Mouse (Mus musculus) thymus, adult 2 months (tissue): ENCODE results near the gene Gm28778. TPM values are rescaled to one million over a fixed set of nuclear protein-coding genes. Genes with fewer than 3 reads are reported as not detected.
"Not testable (repeated sequence)": the region's sequence is repeated elsewhere in the genome, so short reads cannot be mapped to it uniquely, and the experiment has no call there.

Experiments
- DNase-seq: peaks from one replicate; pipeline ENCODE4 v3.0.0; 2021
- H3K27ac ChIP-seq: fragments of 200-500 bp; 2 replicates; pipeline ENCODE4 v1.5.1; 2012; ENCODE audit warnings: low read length, control low read depth; ENCODE audit not compliant: control insufficient read depth, insufficient read depth
- H3K27me3 ChIP-seq: fragments of 200-500 bp; 2 replicates; pipeline ENCODE4 v1.6.1; 2012; ENCODE audit warnings: mild to moderate bottlenecking, low read length, moderate library complexity, mixed read lengths; ENCODE audit not compliant: control insufficient read depth, insufficient read depth
- H3K36me3 ChIP-seq: fragments of 200-500 bp; 2 replicates; pipeline ENCODE4 v1.6.1; 2012; ENCODE audit warnings: mild to moderate bottlenecking, low read length, moderate library complexity; ENCODE audit not compliant: control insufficient read depth, insufficient read depth
- H3K4me1 ChIP-seq: fragments of 200-500 bp; replicated peaks from 2 replicates; pipeline ENCODE4 v1.6.1; 2012; ENCODE audit warnings: low read length; ENCODE audit not compliant: control insufficient read depth, insufficient read depth
- H3K4me3 ChIP-seq: fragments of 200-500 bp; 2 replicates; pipeline ENCODE4 v1.5.1; 2012; ENCODE audit warnings: mild to moderate bottlenecking, low read length, control low read depth, moderate library complexity; ENCODE audit not compliant: control insufficient read depth, insufficient read depth
- CTCF ChIP-seq: fragments of 200-500 bp; IDR thresholded peaks from 2 replicates; pipeline ENCODE4 v1.5.1; 2012; ENCODE audit warnings: mild to moderate bottlenecking, control low read depth, low read length, moderate library complexity, borderline replicate concordance; ENCODE audit not compliant: control insufficient read depth, poor library complexity, insufficient read depth; ENCODE audit errors: extremely low read depth
- POLR2A ChIP-seq: fragments of 200-500 bp; IDR thresholded peaks from 2 replicates; pipeline ENCODE4 v1.6.1; 2012; ENCODE audit warnings: mild to moderate bottlenecking, low read length, control low read depth, moderate library complexity; ENCODE audit not compliant: control insufficient read depth, poor library complexity, insufficient read depth; ENCODE audit errors: extremely low read depth
- WGBS: fragments of 180-500 bp; shearing (Covaris S2); methylation state at CpG from one replicate; pipeline ENCODE4 v1.1.7; 2018; 5-methylcytosine and 5-hydroxymethylcytosine counted together
- polyA plus RNA-seq: library from polyadenylated mRNA; depleted of rRNA; stranded (reverse); fragments of >200 nt; gene quantifications from 2 replicates; pipeline ENCODE4 v1.2.3, GENCODE M21; 2012; rRNA removed

Gene Gm28778
- polyA plus RNA-seq, 1 experiment: 32.3 TPM

DNA sequence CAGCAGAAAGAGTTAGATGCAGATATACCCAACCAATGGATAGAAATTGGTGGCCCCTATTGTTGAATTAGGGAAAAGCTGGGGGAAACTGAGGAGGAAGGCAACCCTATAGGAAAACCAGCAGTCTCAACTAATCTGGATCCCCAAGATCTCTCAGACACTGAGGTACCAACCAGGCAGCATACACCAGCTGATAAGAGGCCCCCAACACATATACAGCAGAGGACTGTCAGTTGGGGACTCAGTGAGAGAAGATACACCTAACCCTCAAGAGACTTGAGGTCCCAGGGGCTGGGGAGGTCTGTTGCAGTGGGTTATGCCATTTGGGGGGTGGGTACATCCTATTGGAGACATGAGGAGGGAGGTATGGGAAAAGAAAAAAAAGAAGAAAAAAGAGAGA is 38.6 kb downstream of the Gm28778 start:
- no peak for DNase-seq
- Histone ChIP-seq H3K27me3 (no peaks in the 10 kb centered on the region), H3K4me1 (no peaks in the 10 kb centered on the region), H3K4me3 (no peak overlapping the region), H3K27ac (no peak overlapping the region), H3K36me3 (no peaks in the 10 kb centered on the region)
- no peak for TF ChIP-seq CTCF
- no peak for TF ChIP-seq POLR2A

DNA sequence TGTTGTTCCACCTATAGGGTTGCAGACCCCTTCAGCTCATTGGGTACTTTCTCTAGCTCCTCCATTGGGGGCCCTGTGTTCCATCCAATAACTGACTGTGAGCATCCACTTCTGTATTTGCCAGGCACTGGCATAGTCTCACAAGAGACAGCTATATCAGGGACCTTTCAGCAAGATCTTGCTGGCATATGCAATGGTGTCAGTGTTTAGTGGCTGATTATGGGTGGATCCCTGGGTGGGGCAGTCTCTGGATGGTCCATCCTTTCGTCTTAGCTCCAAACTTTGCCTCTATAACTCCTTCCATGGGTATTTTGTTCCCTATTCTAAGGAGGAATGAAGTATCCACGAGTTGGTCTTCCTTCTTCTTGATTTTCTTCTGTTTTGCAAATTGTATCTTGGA is 40.5 kb downstream of the Gm28778 start:
- DNase-seq, H3K4me1 ChIP-seq, H3K4me3 ChIP-seq, H3K36me3 ChIP-seq, H3K27ac ChIP-seq, H3K27me3 ChIP-seq: not testable (repeated sequence)
- WGBS: 64% methylated on average over 2 of the region's 2 CpGs

DNA sequence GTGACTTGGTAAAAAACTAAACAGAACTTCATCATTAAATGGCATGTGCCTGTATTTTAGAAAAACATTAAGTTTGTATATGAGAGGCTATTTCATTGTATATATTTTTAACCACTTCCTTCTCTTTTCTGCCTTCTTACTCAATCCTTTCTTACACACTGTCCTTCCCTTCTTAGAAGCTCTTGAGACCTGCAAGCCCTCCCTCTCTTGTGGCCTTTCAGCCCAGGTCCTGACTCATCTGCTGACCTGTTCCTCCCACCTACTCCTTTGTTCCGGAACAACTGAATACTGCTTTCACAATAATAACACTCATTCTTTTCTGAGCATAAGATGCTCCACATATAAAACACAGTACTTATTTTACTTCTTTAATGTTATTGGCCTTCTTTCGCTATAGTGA is 44.2 kb downstream of the Gm28778 start:
- Histone ChIP-seq H3K27ac (no peak overlapping the region), H3K4me1 (no peaks in the 10 kb centered on the region), H3K4me3 (no peak overlapping the region), H3K36me3 (peaks cover 5% of the 10 kb centered on the region; the same call in 1 of the 2 replicates), H3K27me3 (no peaks in the 10 kb centered on the region)
- WGBS: 94% methylated on average over 2 of the region's 2 CpGs
- TF ChIP-seq CTCF: no peak
- TF ChIP-seq POLR2A: no peak
- DNase-seq: no peak

DNA sequence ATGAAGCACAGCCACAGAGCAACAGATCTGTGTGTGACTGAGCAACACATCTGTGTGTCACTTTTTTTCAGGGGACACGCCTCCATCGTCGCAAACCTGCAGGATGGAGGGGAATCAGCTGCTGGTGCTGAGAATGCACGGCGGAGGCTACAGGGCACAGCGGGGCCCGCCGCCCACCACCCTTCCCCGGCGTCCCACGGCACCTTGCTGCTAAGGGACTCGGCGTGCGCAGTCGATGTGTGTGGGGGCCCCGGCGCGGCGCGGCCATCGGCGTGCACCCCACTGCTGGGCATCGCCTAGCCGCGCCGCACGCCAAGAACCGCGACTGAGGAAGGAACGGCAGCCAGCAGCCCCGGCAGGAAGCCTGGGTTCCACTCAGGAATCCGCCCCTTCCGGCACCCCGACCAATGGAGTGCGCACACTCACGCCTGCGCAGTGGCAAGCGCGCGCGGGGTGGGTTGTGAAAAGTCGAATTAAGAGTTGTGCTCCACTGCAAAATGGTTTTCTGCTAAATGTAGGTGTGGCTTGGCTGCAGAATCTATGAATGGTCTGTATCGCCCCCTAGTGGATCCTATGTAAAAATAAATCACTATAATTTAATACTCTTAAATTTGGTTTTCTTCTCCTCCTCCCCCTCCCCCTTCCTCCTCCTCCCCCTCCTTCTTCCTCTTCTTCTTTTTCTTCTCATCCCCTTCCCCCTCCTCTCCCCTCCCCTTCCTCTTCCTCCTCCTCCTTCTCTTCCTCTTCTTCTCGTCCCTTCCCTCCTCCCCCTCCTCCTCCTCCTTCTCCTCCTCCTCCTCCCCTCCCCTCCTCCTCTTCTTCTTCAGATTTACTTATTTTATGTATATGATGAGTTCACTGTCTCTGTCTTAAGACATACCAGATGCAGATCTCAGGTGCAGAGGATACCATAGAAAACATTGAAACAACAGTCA is 55.7 kb downstream of the Gm28778 start, which contains the start of the genes Asdurf, Gm28551 and Asnsd1:
TSS of gene Asdurf (minus strand) at position 293 of the 935 bp plus-strand sequence.
TSS of gene Gm28551 (minus strand) at position 341 of the 935 bp plus-strand sequence.
TSS of gene Asnsd1 (minus strand) at position 426 of the 935 bp plus-strand sequence.
- Histone ChIP-seq H3K4me3 (peak within 1 kb of the TSS; percentile 87), H3K27me3 (no peaks in the 10 kb centered on the region), H3K4me1 (no peaks in the 10 kb centered on the region), H3K36me3 (peaks cover 9% of the 10 kb centered on the region), H3K27ac (peak within 1 kb of the TSS; percentile 8; the same call in 1 of the 2 replicates)
- TF ChIP-seq POLR2A (peak; percentile 79; the same call in 1 of the 2 replicates), CTCF (peak; percentile 38; the same call in 1 of the 2 replicates)
- under 1% methylated on average over 44 of the region's 44 CpGs for WGBS
- peak; percentile 99 for DNase-seq

DNA sequence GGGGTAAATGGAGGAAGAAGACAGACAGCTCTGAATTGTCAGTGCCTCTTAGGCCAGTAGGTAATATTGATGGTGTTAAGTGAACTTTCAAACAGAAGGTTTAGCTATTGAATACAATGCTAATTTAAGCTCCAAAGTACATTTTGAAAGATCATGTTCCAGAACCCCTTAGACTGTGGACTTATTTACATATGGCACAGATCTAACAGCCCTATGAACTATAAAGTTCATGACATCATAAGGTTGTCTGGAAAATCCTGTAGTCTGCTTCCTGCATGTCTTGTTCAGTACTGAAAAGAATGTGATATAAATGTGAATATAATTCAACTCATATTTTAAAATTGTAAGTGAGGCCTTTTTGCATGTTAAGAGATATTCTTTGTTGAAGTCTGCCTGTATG is 62.1 kb downstream of the Gm28778 start:
- DNase-seq: no peak
- Histone ChIP-seq H3K4me3 (no peak overlapping the region), H3K4me1 (no peaks in the 10 kb centered on the region), H3K27me3 (no peaks in the 10 kb centered on the region), H3K36me3 (no peaks in the 10 kb centered on the region), H3K27ac (no peak overlapping the region)
- TF ChIP-seq POLR2A: no peak
- no peak for TF ChIP-seq CTCF

Other genes starting within 250 kb of the Gm28778 start
- gene Mstn, start 235.5 kb upstream of the Gm28778 start, polyA plus RNA-seq: 0.13 and 0.23 TPM in 2 replicates
- gene 1700019A02Rik, start 109.5 kb upstream of the Gm28778 start, polyA plus RNA-seq: not detected in 2 replicates
- 5.2 and 5.5 TPM in 2 replicates for gene Pms1, start 93 bp upstream of the Gm28778 start, polyA plus RNA-seq
- gene Ormdl1, start within 50 bp of the Gm28778 start, polyA plus RNA-seq: 15.6 and 20.9 TPM in 2 replicates
- 4.1 and 5.3 TPM in 2 replicates for gene Osgepl1, start 16.5 kb downstream of the Gm28778 start, polyA plus RNA-seq
- not detected in 2 replicates for gene Asdurf, start 55.5 kb downstream of the Gm28778 start, polyA plus RNA-seq
- gene Gm28551, start 55.6 kb downstream of the Gm28778 start, polyA plus RNA-seq: not detected in 2 replicates
- 7.1 and 7.3 TPM in 2 replicates for gene Asnsd1, start 55.6 kb downstream of the Gm28778 start, polyA plus RNA-seq